Comparison of ENCODE assay signal across 22 mouse cellular contexts in the genomic region with DNA sequence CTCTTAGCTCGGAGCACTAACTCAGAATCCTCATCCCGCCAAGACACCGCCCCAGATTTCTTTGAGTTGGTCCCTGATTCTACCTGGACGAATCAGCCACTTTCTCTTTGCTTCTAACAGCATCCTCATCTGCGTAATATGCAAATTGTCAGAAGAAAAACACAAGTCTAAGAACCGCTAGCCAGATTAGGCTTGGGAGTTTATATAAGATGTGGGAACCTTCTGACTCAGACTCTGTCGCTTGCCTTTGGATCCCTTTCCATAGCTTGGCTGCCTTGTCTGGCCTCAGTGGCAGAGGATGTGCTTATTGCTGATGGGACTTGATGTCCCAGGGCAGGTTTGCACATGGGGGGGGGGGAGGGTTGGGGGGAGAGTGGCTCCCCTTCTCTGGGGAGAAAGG. TPM values are rescaled to one million over a fixed set of nuclear protein-coding genes. Genes with fewer than 3 reads are reported as not detected.
DNase-seq lines count a peak whose midpoint lies in the region; ATAC-seq and TF ChIP-seq lines count a peak whose summit lies in the region.
"Had no signal": no experiment of that assay in that cellular context is flagged by ENCODE, and none has a peak within 500 bp of the region (broad histone marks: within the 10 kb centered on the region; RNA-seq: fewer than 3 reads in every experiment).

No protein-coding gene starts in this region.

- no peaks in the 10 kb centered on the region for H3K9me3 ChIP-seq in lung, embryonic 15.5 days
- H3K9me3 ChIP-seq in CH12.LX (replicated peaks; ENCODE audit: low read length) = no peaks in the 10 kb centered on the region
- no peaks in the 10 kb centered on the region for H3K9me3 ChIP-seq in hindbrain, embryonic 14.5 days (ENCODE audit: control insufficient read depth, low read length)
- H3K9me3 ChIP-seq: embryonic facial prominence, embryonic 10.5 days; embryonic facial prominence, embryonic 12.5 days; forebrain, embryonic 13.5 days; forebrain, embryonic 15.5 days had no signal

- TF ChIP-seq EP300 in CH12.LX (IDR thresholded peaks at IDR 0.05; ENCODE audit: low read length) = no peak

- H3K27ac ChIP-seq in lung, embryonic 15.5 days = no peak overlapping the region
- H3K27ac ChIP-seq in CH12.LX (ENCODE audit: insufficient read depth, low read depth) = no peak overlapping the region
- no peak overlapping the region for H3K27ac ChIP-seq in hindbrain, embryonic 14.5 days
- H3K27ac ChIP-seq: embryonic facial prominence, embryonic 10.5 days; embryonic facial prominence, embryonic 12.5 days; forebrain, embryonic 13.5 days; forebrain, embryonic 15.5 days had no signal

- no peak overlapping the region for H3K4me2 ChIP-seq in lung, embryonic 15.5 days
- peak overlapping the region; percentile 58 for H3K4me2 ChIP-seq in CH12.LX (ENCODE audit: insufficient read depth, low read depth, poor library complexity, severe bottlenecking)
- no peak overlapping the region for H3K4me2 ChIP-seq in hindbrain, embryonic 14.5 days (replicated peaks)
- H3K4me2 ChIP-seq: embryonic facial prominence, embryonic 12.5 days; forebrain, embryonic 13.5 days; forebrain, embryonic 15.5 days had no signal

- in situ Hi-C loops in CH12.LX (cut with MboI; ENCODE audit: low pct_ligation_motif_present, low pct_unique_long_range_greater_than_20kb, low sequenced_read_pairs) = no loop called here

- no peak for TF ChIP-seq POLR2A in lung, adult 2 months (IDR thresholded peaks at IDR 0.05; ENCODE audit: borderline replicate concordance, extremely low read depth, low read depth, low read length)
- TF ChIP-seq POLR2A in CH12.LX (IDR thresholded peaks at IDR 0.05; ENCODE audit: low read depth, low read length) = no peak

- H3K4me3 ChIP-seq in lung, embryonic 15.5 days = no peak overlapping the region
- H3K4me3 ChIP-seq in lung, adult 2 months (replicated peaks; ENCODE audit: extremely low read depth, low read depth, low read length) = no peak overlapping the region
- no peak overlapping the region for H3K4me3 ChIP-seq in CH12.LX (replicated peaks in 1 of 3; ENCODE audit: low read depth in 2 of 3, low read length in 2 of 3, poor library complexity in 1 of 3)
- H3K4me3 ChIP-seq in hindbrain, embryonic 14.5 days (replicated peaks; ENCODE audit: low read length) = no peak overlapping the region
- H3K4me3 ChIP-seq: embryonic facial prominence, embryonic 10.5 days; embryonic facial prominence, embryonic 12.5 days; forebrain, embryonic 13.5 days; forebrain, embryonic 15.5 days had no signal

- TF ChIP-seq RAD21 in CH12.LX (IDR thresholded peaks at IDR 0.05; ENCODE audit: low read depth, low read length) = no peak

- dilution Hi-C loops in CH12.LX (cut with MboI; ENCODE audit: extremely low pct_ligation_motif_present, extremely low pct_unique_long_range_greater_than_20kb, low sequenced_read_pairs) = no loop called here

- H3K4me1 ChIP-seq in lung, embryonic 15.5 days = no peaks in the 10 kb centered on the region
- H3K4me1 ChIP-seq in lung, adult 2 months (ENCODE audit: control insufficient read depth, insufficient read depth, low read length) = no peaks in the 10 kb centered on the region
- no peaks in the 10 kb centered on the region; a peak in 1 of 4 replicates for H3K4me1 ChIP-seq in CH12.LX (ENCODE audit: control insufficient read depth in 1 of 2, insufficient read depth in 2 of 2)
- no peaks in the 10 kb centered on the region for H3K4me1 ChIP-seq in hindbrain, embryonic 14.5 days (replicated peaks; ENCODE audit: control insufficient read depth, insufficient read depth, low read length)
- H3K4me1 ChIP-seq: embryonic facial prominence, embryonic 10.5 days; embryonic facial prominence, embryonic 12.5 days; forebrain, embryonic 13.5 days; forebrain, embryonic 15.5 days had no signal

- no peak for TF ChIP-seq CTCF in lung, adult 2 months (IDR thresholded peaks at IDR 0.05; ENCODE audit: insufficient read depth, low read length)
- TF ChIP-seq CTCF in CH12.LX (conservative IDR thresholded peaks at IDR 0.05 in 1 of 2, IDR thresholded peaks at IDR 0.05 in 1 of 2; ENCODE audit: low read depth in 2 of 2, low read length in 2 of 2) = no peak

- peak; percentile 88 for ATAC-seq in frontal cortex, adult (ENCODE audit: low TSS enrichment)
- peak; percentile 49; the same call in 1 of the 2 replicates for ATAC-seq in lung, embryonic 15.5 days (ENCODE audit: borderline replicate concordance, extremely low read depth, low FRiP score, low TSS enrichment)
- ATAC-seq in hindbrain, embryonic 14.5 days (ENCODE audit: low FRiP score) = no peak
- ATAC-seq: CD4-positive, CD25-positive, alpha-beta regulatory T cell, adult 4 months; forebrain, embryonic 13.5 days; forebrain, embryonic 15.5 days; forebrain, postnatal 0 days had no signal

- no peak overlapping the region for H3K9ac ChIP-seq in lung, embryonic 15.5 days
- no peak overlapping the region for H3K9ac ChIP-seq in CH12.LX (ENCODE audit: insufficient read depth, low read depth)
- H3K9ac ChIP-seq in hindbrain, embryonic 14.5 days = no peak overlapping the region
- H3K9ac ChIP-seq: embryonic facial prominence, embryonic 12.5 days; forebrain, embryonic 13.5 days; forebrain, embryonic 15.5 days; forebrain, postnatal 0 days had no signal

- H3K79me2 ChIP-seq in CH12.LX (replicated peaks; ENCODE audit: control insufficient read depth, extremely low read depth, insufficient read depth, poor library complexity, severe bottlenecking) = no peaks in the 10 kb centered on the region

- no peak for DNase-seq in frontal cortex, postnatal 25 days (ENCODE audit: low spot score in 2 of 2)
- no peak for DNase-seq in lung, adult 2 months
- no peak for DNase-seq in CH12.LX (ENCODE audit: extremely low read depth)
- no peak for DNase-seq in hindbrain, embryonic 14.5 days (ENCODE audit: low spot score)
- DNase-seq: adrenal gland, adult 2 months; adrenal gland, postnatal 10 days; adrenal gland, postnatal 25 days; B cell, adult 2 months; cerebellum, adult 11-12 months; cerebellum, adult 2 months; cerebellum, adult 9-10 months; cerebellum, postnatal 10 days; cerebellum, postnatal 25 days; forebrain, postnatal 0 days had no signal

- H3K36me3 ChIP-seq in lung, embryonic 15.5 days = no peaks in the 10 kb centered on the region
- no peaks in the 10 kb centered on the region for H3K36me3 ChIP-seq in CH12.LX (replicated peaks in 1 of 2; ENCODE audit: control insufficient read depth in 1 of 2, insufficient read depth in 1 of 2, low read length in 1 of 2)
- H3K36me3 ChIP-seq in hindbrain, embryonic 14.5 days (replicated peaks; ENCODE audit: control insufficient read depth, insufficient read depth) = no peaks in the 10 kb centered on the region
- H3K36me3 ChIP-seq: embryonic facial prominence, embryonic 12.5 days; forebrain, embryonic 15.5 days had no signal

- H3K27me3 ChIP-seq in lung, embryonic 15.5 days = no peaks in the 10 kb centered on the region
- H3K27me3 ChIP-seq in CH12.LX (replicated peaks) = no peaks in the 10 kb centered on the region
- no peaks in the 10 kb centered on the region for H3K27me3 ChIP-seq in hindbrain, embryonic 14.5 days (ENCODE audit: control insufficient read depth, insufficient read depth, low read length)
- H3K27me3 ChIP-seq: embryonic facial prominence, embryonic 12.5 days; forebrain, embryonic 13.5 days; forebrain, embryonic 15.5 days had no signal

- WGBS in lung, embryonic 15.5 days = 87% methylated on average over 7 of the region's 7 CpGs
- WGBS in lung, adult 2 months = 86% methylated on average over 7 of the region's 7 CpGs
- 92% methylated on average over 7 of the region's 7 CpGs for WGBS in hindbrain, embryonic 14.5 days

TF ChIP-seq in CH12.LX, 34 proteins besides CTCF, POLR2A, EP300 and RAD21:
- TF ChIP-seq SMC3 (IDR thresholded peaks at IDR 0.05; ENCODE audit: low read depth, low read length) = no peak
- TF ChIP-seq USF1 (IDR thresholded peaks at IDR 0.05; ENCODE audit: low read depth, low read length) = no peak
- no peak for TF ChIP-seq CHD1 (IDR thresholded peaks at IDR 0.05; ENCODE audit: low read depth, low read length)
- no peak for TF ChIP-seq PAX5 (IDR thresholded peaks at IDR 0.05; ENCODE audit: low read length)
- no peak for TF ChIP-seq POLR2AphosphoS2 (IDR thresholded peaks at IDR 0.05; ENCODE audit: low read depth, low read length)
- TF ChIP-seq TCF12 (IDR thresholded peaks at IDR 0.05; ENCODE audit: low read depth, low read length) = no peak
- no peak for TF ChIP-seq E2F4 (IDR thresholded peaks at IDR 0.05; ENCODE audit: insufficient replicate concordance, low read depth, low read length)
- no peak for TF ChIP-seq BHLHE40 (IDR thresholded peaks at IDR 0.05; ENCODE audit: low read depth, low read length)
- no peak for TF ChIP-seq KAT2A (IDR thresholded peaks at IDR 0.05; ENCODE audit: insufficient replicate concordance, low read length)
- TF ChIP-seq NELFE (IDR thresholded peaks at IDR 0.05; ENCODE audit: low read depth, low read length) = no peak
TF ChIP-seq in CH12.LX: peak in this region for 0.

RNA-seq across cellular contexts. Expression of a gene that starts 9.2 kb away (rescaled TPM):
- 3.6 and 4.3 TPM in 2 replicates for polyA plus RNA-seq in lung, embryonic 15.5 days (2015; fragmentation: Nextera tagmentation; extraction: Ambion mirVana)
- 0.60 and 30.6 TPM in 2 replicates for polyA plus RNA-seq in lung, adult 2 months (2012; rRNA removed)
- total RNA-seq in CH12.LX (2012; rRNA removed) (0.04 and 0.29 TPM in 2 replicates), CH12.LX (2014; rRNA removed) (not detected in 2 replicates)
- not detected in 2 replicates for polyA plus RNA-seq in CH12.LX (2012; ENCODE audit: insufficient read length, low read depth)
- 112 and 142 TPM in 2 replicates for polyA plus RNA-seq in hindbrain, embryonic 14.5 days (2014; fragmentation: Nextera tagmentation; extraction: Ambion mirVana)
- total RNA-seq: MEL had no signal

RNA-seq across cellular contexts. Expression of a gene that starts 37.6 kb away (rescaled TPM):
- polyA plus RNA-seq in lung, embryonic 15.5 days (2015; fragmentation: Nextera tagmentation; extraction: Ambion mirVana) = 40.7 and 40.9 TPM in 2 replicates
- polyA plus RNA-seq in lung, adult 2 months (2012; rRNA removed) = 0.10 and 0.31 TPM in 2 replicates
- total RNA-seq in CH12.LX (2012; rRNA removed) (19.9 and 23.8 TPM in 2 replicates), CH12.LX (2014; rRNA removed) (37.2 and 39.6 TPM in 2 replicates)
- 26.6 and 26.7 TPM in 2 replicates for polyA plus RNA-seq in CH12.LX (2012; ENCODE audit: insufficient read length, low read depth)
- 4.6 and 5.6 TPM in 2 replicates for polyA plus RNA-seq in hindbrain, embryonic 14.5 days (2014; fragmentation: Nextera tagmentation; extraction: Ambion mirVana)
